Mouse (Mus musculus) neural tube, embryonic 14.5 days (tissue): ENCODE data around the gene Siglecf. TPM values are rescaled to one million over a fixed set of nuclear protein-coding genes. Genes with fewer than 3 reads are reported as not detected.
"Not testable (repeated sequence)": the region's sequence is repeated elsewhere in the genome, so short reads cannot be mapped to it uniquely, and the experiment has no call there.

Source experiments
- ATAC-seq: fragments of 200-750 bp; cut with Nextera tagmentation; 2 replicates; pipeline ENCODE4 v1.8.0; 2017; ENCODE audit warnings: low read depth, mild to moderate bottlenecking, moderate TSS enrichment, moderate library complexity
- H3K27ac ChIP-seq: fragments of 300-500 bp; sonication (generic); 2 replicates; pipeline ENCODE4 v1.5.1; 2014; ENCODE audit warnings: low read depth, mild to moderate bottlenecking, control low read depth, low read length, moderate library complexity, mixed read lengths
- H3K27me3 ChIP-seq: fragments of 300-500 bp; sonication (generic); 2 replicates; pipeline ENCODE4 v1.6.1; 2014; ENCODE audit warnings: low read length; ENCODE audit not compliant: control insufficient read depth, insufficient read depth
- H3K36me3 ChIP-seq: fragments of 300-500 bp; sonication (generic); 2 replicates; pipeline ENCODE4 v1.6.1; 2014; ENCODE audit warnings: low read length, mixed read lengths; ENCODE audit not compliant: control insufficient read depth, insufficient read depth
- H3K4me1 ChIP-seq: fragments of 300-500 bp; sonication (generic); 2 replicates; pipeline ENCODE4 v1.6.1; 2014; ENCODE audit warnings: low read length; ENCODE audit not compliant: control insufficient read depth, insufficient read depth
- H3K4me2 ChIP-seq: fragments of 300-500 bp; sonication (generic); 2 replicates; pipeline ENCODE4 v1.6.1; 2014; ENCODE audit warnings: mild to moderate bottlenecking, low read depth, low read length, control low read depth
- H3K4me3 ChIP-seq: fragments of 300-500 bp; sonication (generic); 2 replicates; pipeline ENCODE4 v1.5.1; 2014; ENCODE audit warnings: low read depth, low read length, control low read depth, mixed read lengths
- H3K9ac ChIP-seq: fragments of 300-500 bp; sonication (generic); replicated peaks from 2 replicates; pipeline ENCODE4 v1.6.1; 2014; ENCODE audit warnings: low read depth, mild to moderate bottlenecking, control low read depth, low read length, mixed read lengths
- H3K9me3 ChIP-seq: fragments of 300-500 bp; sonication (generic); 2 replicates; pipeline ENCODE4 v1.6.1; 2016; ENCODE audit warnings: low read length; ENCODE audit not compliant: control insufficient read depth
- WGBS: fragments of 180-500 bp; shearing (Covaris S2); extraction: QIAGEN DNeasy Blood & Tissue Kit; methylation state at CpG from one replicate; pipeline ENCODE4 v1.1.7; 2014; 5-methylcytosine and 5-hydroxymethylcytosine counted together
- polyA plus RNA-seq: library from polyadenylated mRNA; unstranded; fragments of >200 nt; fragmentation: Nextera tagmentation; extraction: Ambion mirVana; gene quantifications from 2 replicates; pipeline ENCODE4 v1.2.1, GENCODE M21; 2014

Siglecf gene
- polyA plus RNA-seq, 1 experiment from 2014 or later: 0.28 TPM

- Histone ChIP-seq H3K27me3 (no peaks in the 10 kb centered on the region), H3K4me2 (no peak overlapping the region), H3K27ac (no peak overlapping the region), H3K36me3 (no peaks in the 10 kb centered on the region), H3K4me3 (no peak overlapping the region), H3K9me3 (no peaks in the 10 kb centered on the region), H3K9ac (no peak overlapping the region), H3K4me1 (no peaks in the 10 kb centered on the region)
- no peak for ATAC-seq
- WGBS: 76% methylated on average over 2 of the region's 2 CpGs
Measured at GRCm38 (mm10) chr7:43333899-43334298, 17.2 kb upstream of the Siglecf start.

- no peak overlapping the region for H3K27ac ChIP-seq
- ATAC-seq: no peak
- H3K4me1 ChIP-seq: no peaks in the 10 kb centered on the region
- no peak overlapping the region for H3K9ac ChIP-seq
- H3K27me3 ChIP-seq: no peaks in the 10 kb centered on the region
- H3K4me2 ChIP-seq: no peak overlapping the region
- H3K36me3 ChIP-seq: no peaks in the 10 kb centered on the region
- H3K4me3 ChIP-seq: no peak overlapping the region
- no peaks in the 10 kb centered on the region for H3K9me3 ChIP-seq
- WGBS: 80% methylated on average over 4 of the region's 4 CpGs
Measured at GRCm38 (mm10) chr7:43340771-43341170, 10.4 kb upstream of the Siglecf start.

DNA sequence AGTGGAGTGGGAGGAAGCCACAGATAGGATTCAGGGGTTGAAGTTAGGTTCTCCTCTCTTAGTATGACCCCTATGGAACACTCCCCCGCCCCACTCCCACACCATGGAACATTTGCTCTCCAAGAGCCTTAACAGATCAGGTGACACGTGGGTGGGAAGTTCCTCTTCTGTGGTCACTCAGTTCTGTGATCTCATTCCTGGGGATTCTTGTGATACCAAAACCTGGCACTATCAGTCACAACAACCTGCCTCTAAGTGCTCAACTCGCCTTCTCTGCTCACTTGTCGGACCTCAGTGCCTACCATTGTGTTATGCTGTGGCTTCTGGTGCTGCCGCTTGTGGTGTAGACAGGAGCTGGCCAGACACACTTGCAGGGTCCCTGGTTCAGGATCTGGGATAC, 8.0 kb upstream of the Siglecf start:
- 82% methylated on average over 5 of the region's 5 CpGs for WGBS
- no peaks in the 10 kb centered on the region for H3K27me3 ChIP-seq
- no peaks in the 10 kb centered on the region for H3K4me1 ChIP-seq
- H3K36me3 ChIP-seq: no peaks in the 10 kb centered on the region
- no peaks in the 10 kb centered on the region for H3K9me3 ChIP-seq
- no peak overlapping the region for H3K27ac ChIP-seq
- ATAC-seq: no peak
- H3K4me2 ChIP-seq: no peak overlapping the region
- no peak overlapping the region for H3K9ac ChIP-seq
- no peak overlapping the region for H3K4me3 ChIP-seq

DNA sequence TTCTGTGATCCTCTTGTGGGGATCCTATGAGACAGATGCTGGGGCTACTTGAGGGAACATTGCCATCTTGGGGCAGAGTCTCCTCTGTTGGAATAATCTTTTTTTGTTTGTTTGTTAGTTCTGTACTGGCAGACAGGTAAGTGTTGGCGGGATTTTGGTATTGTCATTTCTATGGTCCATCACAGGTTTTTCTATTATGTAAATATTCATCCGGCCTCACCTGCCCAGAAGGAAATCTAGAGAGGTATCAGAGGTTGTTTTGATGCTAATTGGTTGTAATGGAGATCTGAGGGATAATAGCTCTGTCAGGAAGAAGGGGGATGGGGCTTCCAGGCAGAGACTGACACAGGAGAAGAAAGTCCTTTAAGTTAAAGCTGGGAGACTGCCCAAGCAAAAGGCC, 7.1 kb upstream of the Siglecf start:
- Histone ChIP-seq H3K36me3 (no peaks in the 10 kb centered on the region), H3K4me2 (no peak overlapping the region), H3K4me1 (no peaks in the 10 kb centered on the region), H3K9ac (no peak overlapping the region), H3K27me3 (no peaks in the 10 kb centered on the region), H3K27ac (no peak overlapping the region), H3K4me3 (no peak overlapping the region), H3K9me3 (no peaks in the 10 kb centered on the region)
- 79% methylated on average over 2 of the region's 2 CpGs for WGBS
- ATAC-seq: no peak

GRCm38 (mm10) chr7:43344491-43344890, 6.7 kb upstream of the Siglecf start:
- H3K4me2 ChIP-seq: no peak overlapping the region
- no peak overlapping the region for H3K4me3 ChIP-seq
- 78% methylated on average over 4 of the region's 4 CpGs for WGBS

DNA sequence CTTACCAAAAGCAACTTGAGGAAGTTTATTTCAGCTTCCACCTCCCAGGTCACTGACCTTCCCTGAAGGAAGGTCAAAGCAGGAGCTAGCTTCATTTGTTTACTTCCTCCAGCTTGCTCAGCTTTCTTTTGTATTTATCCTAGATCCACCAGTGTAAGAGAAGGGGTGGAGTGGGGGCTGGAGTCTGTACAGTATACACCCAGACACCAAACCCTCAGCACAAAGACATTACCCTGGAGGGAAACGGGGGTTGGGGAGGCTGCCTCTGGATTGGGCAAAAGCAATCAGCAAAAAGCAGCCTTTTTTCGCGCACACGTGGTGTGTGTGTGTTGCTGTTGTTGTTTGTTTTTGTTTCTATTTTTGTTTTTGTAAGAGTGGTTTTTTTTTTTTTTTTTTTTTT, 5.0 kb upstream of the Siglecf start:
- WGBS: 80% methylated on average over 4 of the region's 4 CpGs
- Histone ChIP-seq H3K4me1 (no peaks in the 10 kb centered on the region), H3K9ac (no peak overlapping the region), H3K27me3 (no peaks in the 10 kb centered on the region), H3K36me3 (no peaks in the 10 kb centered on the region), H3K27ac (no peak overlapping the region), H3K4me2 (no peak overlapping the region), H3K9me3 (no peaks in the 10 kb centered on the region), H3K4me3 (no peak overlapping the region)
- no peak for ATAC-seq

More at GRCm38 (mm10) chr7:43344491-43344890, 6.7 kb upstream of the Siglecf start:
- Histone ChIP-seq H3K27me3 (no peaks in the 10 kb centered on the region), H3K27ac (no peak overlapping the region), H3K36me3 (no peaks in the 10 kb centered on the region), H3K9ac (no peak overlapping the region), H3K4me1 (no peaks in the 10 kb centered on the region), H3K9me3 (no peaks in the 10 kb centered on the region)
- ATAC-seq: no peak

GRCm38 (mm10) chr7:43346571-43346970, 4.6 kb upstream of the Siglecf start:
- no peaks in the 10 kb centered on the region for H3K36me3 ChIP-seq
- no peak for ATAC-seq

DNA sequence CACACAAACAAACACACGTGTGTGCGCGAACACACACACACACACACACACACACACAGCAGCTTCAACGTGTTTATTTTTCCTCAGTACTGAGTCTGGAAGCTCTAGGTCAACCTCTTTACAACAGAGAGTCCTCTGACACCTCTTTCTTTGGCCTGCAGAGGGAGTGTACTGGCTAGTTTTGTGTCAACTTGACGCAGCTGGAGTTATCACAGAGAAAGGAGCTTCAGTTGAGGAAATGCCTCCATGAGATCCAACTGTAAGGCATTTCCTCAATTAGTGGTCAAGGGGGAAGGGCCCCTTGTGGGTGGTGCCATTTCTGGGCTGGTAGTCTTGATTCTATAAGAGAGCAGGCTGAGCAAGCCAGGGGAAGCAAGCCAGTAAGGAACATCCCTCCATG, 1.5 kb upstream of the Siglecf start:
- 73% methylated on average over 5 of the region's 5 CpGs for WGBS
- not testable (repeated sequence) for H3K27me3 ChIP-seq, ATAC-seq, H3K36me3 ChIP-seq, H3K27ac ChIP-seq, H3K4me1 ChIP-seq, H3K9me3 ChIP-seq, H3K9ac ChIP-seq, H3K4me3 ChIP-seq, H3K4me2 ChIP-seq

More at GRCm38 (mm10) chr7:43346571-43346970, 4.6 kb upstream of the Siglecf start:
- Histone ChIP-seq H3K9ac (no peak overlapping the region), H3K4me2 (no peak overlapping the region), H3K27me3 (no peaks in the 10 kb centered on the region), H3K4me1 (no peaks in the 10 kb centered on the region), H3K9me3 (no peaks in the 10 kb centered on the region), H3K27ac (no peak overlapping the region), H3K4me3 (no peak overlapping the region)
- WGBS: 83% methylated on average over 1 of the region's 1 CpGs

- no peak overlapping the region for H3K4me2 ChIP-seq
- no peaks in the 10 kb centered on the region for H3K4me1 ChIP-seq
- no peak overlapping the region for H3K9ac ChIP-seq
- 75% methylated on average over 4 of the region's 4 CpGs for WGBS
- no peak overlapping the region for H3K4me3 ChIP-seq
- no peaks in the 10 kb centered on the region for H3K36me3 ChIP-seq
- no peak overlapping the region for H3K27ac ChIP-seq
- no peaks in the 10 kb centered on the region for H3K9me3 ChIP-seq
- ATAC-seq: no peak
- H3K27me3 ChIP-seq: no peaks in the 10 kb centered on the region
Measured at GRCm38 (mm10) chr7:43353118-43353517, 2.0 kb downstream of the Siglecf start.

GRCm38 (mm10) chr7:43353758-43354157, 2.6 kb downstream of the Siglecf start:
- H3K4me2 ChIP-seq: no peak overlapping the region
- H3K27ac ChIP-seq: no peak overlapping the region
- no peaks in the 10 kb centered on the region for H3K36me3 ChIP-seq
- H3K9me3 ChIP-seq: no peaks in the 10 kb centered on the region
- no peak overlapping the region for H3K9ac ChIP-seq
- WGBS: 83% methylated on average over 4 of the region's 4 CpGs
- no peaks in the 10 kb centered on the region for H3K27me3 ChIP-seq
- no peak overlapping the region for H3K4me3 ChIP-seq
- H3K4me1 ChIP-seq: no peaks in the 10 kb centered on the region
- no peak for ATAC-seq
